Mouse (Mus musculus): ENCODE measurements around the gene Rptor. TPM values are rescaled to one million over a fixed set of nuclear protein-coding genes. Genes with fewer than 3 reads are reported as not detected.

The Rptor gene
- polyA plus RNA-seq, 1 experiment from 2014 or later = 9.8 TPM

DNA sequence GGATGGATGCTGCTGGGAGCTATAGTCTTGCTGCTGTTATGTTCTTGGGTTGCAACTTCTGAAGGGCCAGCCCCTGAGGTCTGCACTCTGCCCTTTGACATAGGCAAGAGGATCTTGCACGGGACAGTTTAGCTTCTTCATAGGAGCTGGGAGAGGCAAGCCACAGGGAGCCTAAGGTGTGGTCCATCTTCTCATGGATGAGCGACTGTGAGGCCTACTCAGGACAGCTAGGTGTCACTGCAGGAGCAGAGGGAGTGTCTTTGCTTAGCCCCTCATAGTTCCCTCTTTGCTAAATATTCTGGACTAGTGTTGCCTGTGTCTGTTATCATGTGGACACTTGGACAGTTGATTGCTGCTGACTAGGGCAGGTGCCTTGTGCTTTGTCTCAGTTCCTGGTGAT is 345.2 kb downstream of the Rptor start:
- WGBS (ENCODE audit: insufficient replicate concordance) = 45% methylated on average over 2 of the region's 2 CpGs

DNA sequence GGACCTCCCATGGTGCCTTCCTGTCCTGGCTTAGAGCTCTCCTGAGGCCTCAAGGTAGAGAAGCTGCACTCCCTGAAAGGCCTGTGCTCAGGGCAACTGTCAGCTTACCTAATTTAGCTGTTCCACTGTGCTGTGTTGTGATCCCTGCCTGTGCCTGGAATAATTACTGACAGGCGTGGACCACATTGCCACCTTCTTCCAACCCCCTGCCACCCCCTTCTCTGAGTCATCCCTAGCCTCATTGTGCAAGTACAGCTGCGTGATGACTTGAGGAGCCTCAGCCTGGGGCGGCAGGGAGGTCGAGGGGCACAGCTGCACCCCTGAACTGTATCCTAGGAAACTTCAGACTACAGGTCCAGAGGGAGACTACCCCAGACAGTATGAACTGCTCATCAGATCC is 345.6 kb downstream of the Rptor start:
- Histone ChIP-seq H3K36me3 (ENCODE audit: control insufficient read depth, insufficient read depth, low read length) (no peaks in the 10 kb centered on the region), H3K4me3 (ENCODE audit: low read depth, low read length) (no peak overlapping the region), H3K27me3 (ENCODE audit: control insufficient read depth, insufficient read depth, low read length) (no peaks in the 10 kb centered on the region), H3K4me1 (ENCODE audit: control insufficient read depth, insufficient read depth, low read length) (peaks cover 32% of the 10 kb centered on the region), H3K4me2 (no peak overlapping the region), H3K9me3 (replicated peaks; ENCODE audit: control insufficient read depth, low read length) (no peaks in the 10 kb centered on the region), H3K9ac (ENCODE audit: low read depth, low read length) (no peak overlapping the region), H3K27ac (ENCODE audit: low read depth, low read length) (no peak overlapping the region)
- ATAC-seq (replicated peaks; ENCODE audit: insufficient number of reproducible peaks, low FRiP score, low TSS enrichment) = no peak
- WGBS (ENCODE audit: insufficient replicate concordance) = 48% methylated on average over 4 of the region's 4 CpGs

More for the DNA sequence above, 345.2 kb downstream of the Rptor start:
- H3K4me3 ChIP-seq (ENCODE audit: low read depth, low read length) = no peak overlapping the region
- H3K9me3 ChIP-seq (replicated peaks; ENCODE audit: control insufficient read depth, low read length) = no peaks in the 10 kb centered on the region
- H3K4me1 ChIP-seq (ENCODE audit: control insufficient read depth, insufficient read depth, low read length) = peaks cover 29% of the 10 kb centered on the region
- no peak overlapping the region for H3K9ac ChIP-seq (ENCODE audit: low read depth, low read length)
- no peak overlapping the region for H3K27ac ChIP-seq (ENCODE audit: low read depth, low read length)
- no peaks in the 10 kb centered on the region for H3K27me3 ChIP-seq (ENCODE audit: control insufficient read depth, insufficient read depth, low read length)
- ATAC-seq (replicated peaks; ENCODE audit: insufficient number of reproducible peaks, low FRiP score, low TSS enrichment) = no peak
- no peak overlapping the region for H3K4me2 ChIP-seq
- no peaks in the 10 kb centered on the region for H3K36me3 ChIP-seq (ENCODE audit: control insufficient read depth, insufficient read depth, low read length)

DNA sequence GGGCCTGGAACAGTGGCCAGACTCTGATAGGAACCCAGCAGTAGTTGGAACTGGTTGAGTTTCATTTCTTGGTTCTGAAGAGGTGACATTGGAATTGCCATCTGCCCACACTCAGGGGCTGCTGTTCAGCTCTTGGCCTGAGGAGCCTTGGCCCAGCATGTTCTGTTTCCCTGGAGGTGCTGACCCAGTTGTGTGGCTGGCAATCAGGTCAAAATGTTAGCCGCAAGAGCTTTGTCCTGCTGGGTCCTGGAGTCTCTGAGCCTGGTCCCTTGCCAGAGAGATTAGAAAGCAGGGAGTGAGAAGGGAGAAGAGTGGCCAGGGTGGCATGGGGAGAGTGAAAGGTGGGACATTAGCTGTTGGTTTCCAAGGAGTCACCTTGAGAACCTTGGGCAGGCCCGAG is 346.1 kb downstream of the Rptor start:
- Histone ChIP-seq H3K4me1 (ENCODE audit: control insufficient read depth, insufficient read depth, low read length) (peaks cover 28% of the 10 kb centered on the region), H3K27me3 (ENCODE audit: control insufficient read depth, insufficient read depth, low read length) (no peaks in the 10 kb centered on the region)
- WGBS (ENCODE audit: insufficient replicate concordance) = 87% methylated on average over 2 of the region's 2 CpGs

More for the DNA sequence above, 346.1 kb downstream of the Rptor start:
- ATAC-seq (replicated peaks; ENCODE audit: insufficient number of reproducible peaks, low FRiP score, low TSS enrichment) = no peak
- Histone ChIP-seq H3K9ac (ENCODE audit: low read depth, low read length) (no peak overlapping the region), H3K4me3 (ENCODE audit: low read depth, low read length) (no peak overlapping the region), H3K9me3 (replicated peaks; ENCODE audit: control insufficient read depth, low read length) (no peaks in the 10 kb centered on the region), H3K27ac (ENCODE audit: low read depth, low read length) (no peak overlapping the region), H3K4me2 (no peak overlapping the region), H3K36me3 (ENCODE audit: control insufficient read depth, insufficient read depth, low read length) (no peaks in the 10 kb centered on the region)

Other genes starting within 250 kb of the Rptor start
- gene Sgsh, start 247.4 kb upstream of the Rptor start, polyA plus RNA-seq (2014; fragmentation: Nextera tagmentation; extraction: Ambion mirVana) = 6.1 and 6.5 TPM in 2 replicates
- gene Slc26a11, start 247.3 kb upstream of the Rptor start, polyA plus RNA-seq (2014; fragmentation: Nextera tagmentation; extraction: Ambion mirVana) = 9.4 and 10.2 TPM in 2 replicates
- 10.4 and 11.0 TPM in 2 replicates for gene Rnf213, start 209.8 kb upstream of the Rptor start, polyA plus RNA-seq (2014; fragmentation: Nextera tagmentation; extraction: Ambion mirVana)
- gene Endov, start 111.6 kb upstream of the Rptor start, polyA plus RNA-seq (2014; fragmentation: Nextera tagmentation; extraction: Ambion mirVana) = 8.9 and 9.2 TPM in 2 replicates
- 0.72 and 0.90 TPM in 2 replicates for gene Nptx1, start 55.2 kb upstream of the Rptor start, polyA plus RNA-seq (2014; fragmentation: Nextera tagmentation; extraction: Ambion mirVana)